Mouse (Mus musculus) liver, postnatal 0 days (tissue): Measurements from ENCODE around the gene Mettl14. TPM values are rescaled to one million over a fixed set of nuclear protein-coding genes. Genes with fewer than 3 reads are reported as not detected.
A peak's percentile ranks its signal among the peaks of the same experiment; 100 is the strongest.

Experiments used
- ATAC-seq: fragments of 200-750 bp; cut with Nextera tagmentation; 2 replicates; pipeline ENCODE4 v1.8.0; 2017; ENCODE audit warnings: mild to moderate bottlenecking, moderate library complexity
- DNase-seq: peaks from one replicate; pipeline ENCODE4 v3.0.0-alpha.2; 2016
- H3K27ac ChIP-seq: fragments of 300-500 bp; sonication (generic); 2 replicates; pipeline ENCODE4 v1.5.1; 2014; ENCODE audit warnings: antibody characterized with exemption, moderate library complexity, mild to moderate bottlenecking, low read depth
- H3K27me3 ChIP-seq: fragments of 300-500 bp; sonication (generic); 2 replicates; pipeline ENCODE4 v1.6.1; 2014; ENCODE audit warnings: low read length, control low read depth, mixed read lengths; ENCODE audit not compliant: insufficient read depth
- H3K36me3 ChIP-seq: fragments of 300-500 bp; sonication (generic); replicated peaks from 2 replicates; pipeline ENCODE4 v1.6.1; 2014; ENCODE audit warnings: mild to moderate bottlenecking, control low read depth, low read length, moderate library complexity, mixed read lengths; ENCODE audit not compliant: insufficient read depth
- H3K4me1 ChIP-seq: fragments of 300-500 bp; sonication (generic); 2 replicates; pipeline ENCODE4 v1.6.1; 2014; ENCODE audit warnings: antibody characterized with exemption, mild to moderate bottlenecking, control low read depth; ENCODE audit not compliant: insufficient read depth
- H3K4me2 ChIP-seq: fragments of 300-500 bp; sonication (generic); 2 replicates; pipeline ENCODE4 v1.6.1; 2014; ENCODE audit warnings: low read depth, mild to moderate bottlenecking, low read length, moderate library complexity, mixed read lengths
- H3K4me3 ChIP-seq: fragments of 300-500 bp; sonication (generic); 2 replicates; pipeline ENCODE4 v1.5.1; 2014; ENCODE audit warnings: low read depth, low read length
- H3K9ac ChIP-seq: fragments of 300-500 bp; sonication (generic); replicated peaks from 2 replicates; pipeline ENCODE4 v1.6.1; 2014; ENCODE audit warnings: mild to moderate bottlenecking, moderate library complexity
- H3K9me3 ChIP-seq: fragments of 300-500 bp; sonication (generic); 2 replicates; pipeline ENCODE4 v1.6.1; 2016; ENCODE audit warnings: mild to moderate bottlenecking, control low read depth, low read length, mixed read lengths
- CTCF ChIP-seq: sonication (generic); IDR thresholded peaks from 2 replicates; pipeline ENCODE4 v1.5.1; 2016; ENCODE audit warnings: antibody characterized with exemption, low read depth
- EP300 ChIP-seq: IDR thresholded peaks from 2 replicates; pipeline ENCODE4 v1.6.1; 2016; ENCODE audit warnings: antibody characterized with exemption, low read depth, mild to moderate bottlenecking
- WGBS: fragments of 180-500 bp; shearing (Covaris S2); extraction: QIAGEN DNeasy Blood & Tissue Kit; methylation state at CpG from one replicate; pipeline ENCODE4 v1.1.7; 2014; ENCODE audit not compliant: insufficient replicate concordance; 5-methylcytosine and 5-hydroxymethylcytosine counted together
- polyA plus RNA-seq: library from polyadenylated mRNA; unstranded; fragments of >200 nt; fragmentation: Nextera tagmentation; extraction: Ambion mirVana; gene quantifications from 2 replicates; pipeline ENCODE4 v1.2.1, GENCODE M21; 2015

Mettl14 gene
- polyA plus RNA-seq, result 5.0 and 5.3 TPM in 2 replicates

DNA sequence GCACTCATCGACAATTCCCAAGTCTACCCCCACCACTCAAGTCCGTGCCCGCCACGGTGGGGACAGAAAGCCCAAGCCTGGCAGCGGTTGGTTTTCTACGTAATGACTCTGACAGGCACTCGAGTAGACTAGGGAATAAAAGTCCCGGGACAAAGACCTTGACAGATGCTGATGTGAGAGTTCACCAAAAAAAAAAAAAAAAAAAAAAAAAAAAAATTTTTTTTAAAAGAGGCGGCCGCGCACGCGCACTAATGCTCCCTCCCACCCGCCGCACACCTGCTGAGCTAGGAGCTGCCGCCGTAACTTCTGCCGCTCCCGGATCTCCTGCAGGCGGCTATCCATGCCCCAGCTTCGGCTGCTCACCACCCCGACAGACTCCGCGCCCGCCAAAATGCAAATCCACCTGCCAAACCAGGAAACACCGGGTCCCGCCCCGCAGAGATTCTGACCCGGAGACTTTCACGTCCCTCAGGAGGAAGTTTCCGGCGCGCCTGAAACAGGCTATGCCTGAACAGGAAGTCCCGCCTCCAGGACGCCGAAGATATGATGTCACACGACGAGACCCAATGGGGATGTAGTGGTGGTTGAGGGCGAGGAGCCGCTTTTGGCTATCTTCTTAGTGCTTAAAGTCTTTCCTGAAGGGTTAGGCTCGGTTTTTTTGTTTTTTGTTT lies at the start of gene Mettl14:
TSS of gene Mettl14 (minus strand) at position 623 of the 671 bp plus-strand sequence.
- ATAC-seq, result peak; percentile 100
- Histone ChIP-seq H3K36me3 (peaks cover 5% of the 10 kb centered on the region; the same call in 1 of the 2 replicates), H3K4me2 (peak within 1 kb of the TSS; percentile 89), H3K27ac (peak within 1 kb of the TSS; percentile 96), H3K4me3 (peak within 1 kb of the TSS; percentile 88), H3K9ac (peak within 1 kb of the TSS; percentile 82), H3K27me3 (no peaks in the 10 kb centered on the region), H3K4me1 (peaks cover 10% of the 10 kb centered on the region), H3K9me3 (no peaks in the 10 kb centered on the region)
- no peak for TF ChIP-seq CTCF
- TF ChIP-seq EP300, result no peak
- DNase-seq, result peak; percentile 97
- under 1% methylated on average over 41 of the region's 41 CpGs for WGBS

DNA sequence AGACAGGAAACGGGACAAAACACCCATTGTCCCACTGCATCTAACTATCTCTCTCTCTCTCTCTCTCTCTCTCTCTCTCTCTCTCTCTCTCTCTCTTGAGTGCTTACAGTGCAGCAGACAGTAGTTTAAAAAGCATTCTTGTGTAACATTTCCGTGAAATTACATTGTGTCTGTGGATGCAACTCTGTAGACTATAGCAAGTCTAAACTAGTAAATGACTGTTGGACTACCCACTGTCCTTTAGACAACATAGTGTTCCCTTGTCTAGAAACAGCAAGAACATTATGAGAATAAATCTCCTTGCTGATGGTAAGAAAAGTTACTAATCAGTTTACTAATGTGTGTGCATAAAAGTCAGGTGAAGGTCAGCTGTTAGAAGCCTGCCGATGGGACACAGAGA lies 47.5 kb upstream of the Mettl14 start:
- DNase-seq, result no peak
- no peak overlapping the region for H3K4me3 ChIP-seq
- H3K9me3 ChIP-seq, result no peaks in the 10 kb centered on the region
- H3K4me2 ChIP-seq, result no peak overlapping the region
- ATAC-seq, result no peak
- no peak overlapping the region for H3K27ac ChIP-seq
- no peaks in the 10 kb centered on the region for H3K4me1 ChIP-seq
- H3K9ac ChIP-seq, result no peak overlapping the region
- H3K36me3 ChIP-seq, result no peaks in the 10 kb centered on the region
- 67% methylated on average over 3 of the region's 3 CpGs for WGBS
- H3K27me3 ChIP-seq, result no peaks in the 10 kb centered on the region
- no peak for TF ChIP-seq CTCF
- TF ChIP-seq EP300, result no peak

DNA sequence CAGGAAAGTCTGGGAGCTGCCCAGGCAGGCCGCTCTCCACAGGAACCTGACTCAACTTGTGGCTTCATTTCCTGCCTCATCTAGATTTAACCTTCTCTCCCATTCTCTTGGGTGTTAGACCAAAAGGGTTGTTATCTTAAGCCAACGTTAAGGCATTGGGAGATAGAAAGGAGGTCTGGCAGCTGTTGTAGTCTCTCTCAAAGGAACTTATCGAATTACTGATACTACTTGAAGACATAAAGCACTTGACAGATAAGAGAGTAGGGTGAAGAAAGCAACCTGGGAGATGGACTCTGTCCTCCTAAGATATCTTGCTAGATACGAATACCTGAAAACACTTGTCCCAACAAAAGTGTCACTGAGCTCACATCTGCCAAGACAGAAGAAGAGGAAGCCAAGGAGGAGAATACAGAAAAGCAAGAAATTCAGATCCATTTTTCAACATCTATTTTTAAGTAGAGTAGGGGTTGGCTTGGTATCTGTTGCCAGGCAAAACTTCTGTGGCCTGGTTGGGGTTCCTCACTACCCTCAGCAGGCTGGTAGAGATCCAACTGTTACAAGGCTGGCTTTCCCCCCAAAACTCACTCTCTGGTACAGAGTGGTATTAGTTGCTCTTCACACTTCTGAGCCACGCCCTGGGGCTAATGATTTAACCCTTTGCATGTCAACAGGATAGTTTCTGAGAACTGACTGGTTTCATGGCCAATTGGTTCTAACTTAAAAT lies 46.2 kb upstream of the Mettl14 start:
- H3K36me3 ChIP-seq, result no peaks in the 10 kb centered on the region
- H3K27ac ChIP-seq, result no peak overlapping the region
- WGBS, result 28% methylated on average over 5 of the region's 5 CpGs
- no peaks in the 10 kb centered on the region for H3K4me1 ChIP-seq
- DNase-seq (no peak), ATAC-seq (no peak)
- TF ChIP-seq EP300 (no peak), CTCF (no peak)
- H3K4me3 ChIP-seq, result no peak overlapping the region
- no peak overlapping the region for H3K4me2 ChIP-seq
- H3K27me3 ChIP-seq, result no peaks in the 10 kb centered on the region
- H3K9me3 ChIP-seq, result no peaks in the 10 kb centered on the region
- H3K9ac ChIP-seq, result no peak overlapping the region

DNA sequence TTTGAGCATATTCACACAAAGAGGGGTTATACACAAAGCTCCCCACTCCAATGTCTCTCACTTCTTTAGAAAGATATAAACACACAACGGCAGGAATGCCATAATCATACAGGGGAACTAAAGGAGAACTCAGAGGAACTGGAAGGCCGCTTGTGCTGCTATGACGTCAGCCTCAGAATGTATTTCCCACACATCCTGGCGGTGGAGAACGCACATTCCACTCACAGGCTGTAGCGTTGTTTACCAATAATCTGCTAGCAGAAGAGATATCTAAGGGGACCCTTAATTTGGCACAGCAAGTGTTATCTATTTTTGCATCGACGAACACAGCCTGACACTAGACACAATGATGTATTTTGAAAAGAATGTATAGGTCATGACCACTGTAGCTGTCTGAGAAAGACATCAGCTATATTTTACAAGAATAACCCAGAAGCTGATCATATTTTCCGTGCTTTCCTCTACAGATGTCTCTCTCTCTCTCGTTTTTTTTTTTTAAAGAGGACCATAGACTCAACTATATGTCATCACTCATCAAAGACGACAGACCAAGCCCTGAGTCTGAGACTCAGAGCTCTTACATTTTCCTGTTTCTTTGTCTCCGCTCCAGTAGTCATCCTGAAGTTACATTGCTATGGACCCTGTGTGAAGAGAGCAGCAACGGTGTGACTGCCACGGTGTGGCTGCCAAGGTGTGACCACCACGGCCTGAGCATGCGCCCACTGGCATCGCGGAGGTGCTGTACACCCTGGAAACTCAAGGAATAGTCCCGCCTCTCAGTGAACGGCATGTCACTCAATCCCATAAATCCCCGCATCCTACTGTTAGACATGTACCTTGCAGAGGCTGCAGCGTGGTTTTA lies 43.9 kb upstream of the Mettl14 start:
- H3K4me2 ChIP-seq, result no peak overlapping the region
- TF ChIP-seq EP300 (no peak), CTCF (no peak)
- DNase-seq (no peak), ATAC-seq (no peak)
- no peaks in the 10 kb centered on the region for H3K36me3 ChIP-seq
- H3K4me1 ChIP-seq, result no peaks in the 10 kb centered on the region
- no peak overlapping the region for H3K4me3 ChIP-seq
- 77% methylated on average over 22 of the region's 22 CpGs for WGBS
- H3K27ac ChIP-seq, result no peak overlapping the region
- no peak overlapping the region for H3K9ac ChIP-seq
- H3K27me3 ChIP-seq, result no peaks in the 10 kb centered on the region
- no peaks in the 10 kb centered on the region for H3K9me3 ChIP-seq

DNA sequence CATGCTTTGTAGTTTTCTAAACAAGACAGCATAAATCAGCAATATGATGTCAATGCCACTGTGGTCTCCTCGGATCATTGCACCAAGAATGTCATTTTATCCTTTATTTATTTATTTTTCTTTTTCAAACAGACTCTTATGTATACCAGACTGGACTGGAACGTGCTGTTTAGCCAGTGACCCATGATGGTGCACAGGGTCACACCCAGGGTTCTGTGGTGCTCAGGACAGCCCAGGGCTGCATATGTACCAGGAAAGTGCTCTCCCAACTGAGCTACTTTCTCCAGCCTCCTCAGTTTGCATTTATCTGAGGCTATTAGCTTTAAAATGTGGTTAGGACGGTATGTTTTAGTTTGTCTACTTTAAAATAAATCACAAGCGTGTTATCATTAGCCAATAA lies 42.1 kb upstream of the Mettl14 start:
- Histone ChIP-seq H3K4me2 (no peak overlapping the region), H3K9me3 (no peaks in the 10 kb centered on the region), H3K4me1 (no peaks in the 10 kb centered on the region), H3K9ac (no peak overlapping the region), H3K4me3 (no peak overlapping the region), H3K27ac (no peak overlapping the region), H3K36me3 (no peaks in the 10 kb centered on the region), H3K27me3 (no peaks in the 10 kb centered on the region)
- DNase-seq, result no peak
- TF ChIP-seq CTCF (no peak), EP300 (no peak)
- no peak for ATAC-seq
- WGBS, result 61% methylated on average over 4 of the region's 4 CpGs

DNA sequence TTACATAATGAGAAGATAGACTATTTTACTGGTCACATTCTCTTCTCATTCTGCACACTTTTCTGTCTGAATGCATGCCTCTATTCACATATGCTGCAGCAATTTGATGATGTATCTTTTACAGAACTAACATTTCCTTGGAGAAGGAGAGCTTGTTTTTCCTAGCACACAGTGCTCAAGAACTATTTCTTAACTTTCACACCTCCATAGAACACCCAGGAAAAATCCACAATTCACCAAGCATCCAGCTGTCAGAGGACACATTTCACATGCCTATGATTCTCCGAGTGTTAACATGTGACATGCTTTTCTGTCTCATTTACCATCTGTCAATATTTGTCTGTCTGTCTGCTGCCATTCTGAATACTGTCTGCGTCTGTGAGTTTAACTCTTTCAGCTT lies 39.7 kb upstream of the Mettl14 start:
- Histone ChIP-seq H3K4me2 (no peak overlapping the region), H3K27me3 (no peaks in the 10 kb centered on the region), H3K36me3 (no peaks in the 10 kb centered on the region), H3K9ac (no peak overlapping the region), H3K4me1 (no peaks in the 10 kb centered on the region), H3K27ac (no peak overlapping the region), H3K9me3 (no peaks in the 10 kb centered on the region), H3K4me3 (no peak overlapping the region)
- TF ChIP-seq EP300 (no peak), CTCF (no peak)
- no peak for DNase-seq
- WGBS, result 47% methylated on average over 2 of the region's 2 CpGs
- ATAC-seq, result no peak
